In genomic region chr4:123246221-123246620, GRCm38 (mm10) we compare ENCODE assay signal across 29 mouse cellular contexts. TPM values are rescaled to one million over a fixed set of nuclear protein-coding genes. Genes with fewer than 3 reads are reported as not detected.
DNase-seq lines count a peak whose midpoint lies in the region; ATAC-seq and TF ChIP-seq lines count a peak whose summit lies in the region.
"Had no signal": no experiment of that assay in that cellular context is flagged by ENCODE, and none has a peak within 500 bp of the region (broad histone marks: within the 10 kb centered on the region; RNA-seq: fewer than 3 reads in every experiment).

No protein-coding gene starts in this region.

- no peaks in the 10 kb centered on the region for H3K27me3 ChIP-seq in heart, embryonic 14.5 days (ENCODE audit: control insufficient read depth, insufficient read depth, low read length)
- peaks cover 11% of the 10 kb centered on the region; the same call in 1 of the 2 replicates for H3K27me3 ChIP-seq in lung, embryonic 15.5 days
- H3K27me3 ChIP-seq in heart, postnatal 0 days (ENCODE audit: control insufficient read depth, insufficient read depth, low read length), result no peaks in the 10 kb centered on the region
- H3K27me3 ChIP-seq: limb, embryonic 13.5 days had no signal

- H3K4me3 ChIP-seq in heart, embryonic 14.5 days (ENCODE audit: control insufficient read depth in 1 of 2, insufficient read depth in 1 of 2, low read depth in 1 of 2, low read length in 2 of 2), result no peak overlapping the region
- H3K4me3 ChIP-seq in lung, embryonic 15.5 days, result no peak overlapping the region
- no peak overlapping the region for H3K4me3 ChIP-seq in lung, adult 2 months (replicated peaks; ENCODE audit: extremely low read depth, low read depth, low read length)
- no peak overlapping the region for H3K4me3 ChIP-seq in heart, postnatal 0 days (ENCODE audit: low read depth, low read length)
- H3K4me3 ChIP-seq: layer of hippocampus, adult 2 months; limb, embryonic 13.5 days; liver, embryonic 12.5 days; midbrain, embryonic 10.5 days had no signal

- peaks cover 8% of the 10 kb centered on the region; the same call in 1 of the 2 replicates for H3K36me3 ChIP-seq in heart, embryonic 14.5 days (ENCODE audit: control insufficient read depth, insufficient read depth, low read length)
- H3K36me3 ChIP-seq in lung, embryonic 15.5 days, result no peaks in the 10 kb centered on the region
- no peaks in the 10 kb centered on the region for H3K36me3 ChIP-seq in heart, postnatal 0 days (replicated peaks; ENCODE audit: control insufficient read depth, insufficient read depth, low read length)
- H3K36me3 ChIP-seq: limb, embryonic 13.5 days; liver, embryonic 12.5 days; midbrain, embryonic 10.5 days had no signal

- ATAC-seq in heart, embryonic 14.5 days (ENCODE audit: insufficient number of reproducible peaks, insufficient read depth, low FRiP score, low read depth), result no peak
- ATAC-seq in lung, embryonic 15.5 days (ENCODE audit: borderline replicate concordance, extremely low read depth, low FRiP score, low TSS enrichment), result no peak
- no peak for ATAC-seq in heart, postnatal 0 days (ENCODE audit: insufficient read depth, low read depth)
- no peak for ATAC-seq in megakaryocyte progenitor cell, adult 5-6 weeks (replicated peaks; ENCODE audit: poor library complexity)
- ATAC-seq: forebrain, embryonic 14.5 days; inflammation-experienced regulatory T-cells, adult 6 months; liver, embryonic 12.5 days; midbrain, embryonic 16.5 days had no signal

- peak overlapping the region; percentile 95 for H3K27ac ChIP-seq in heart, embryonic 14.5 days (replicated peaks in 1 of 2; ENCODE audit: control insufficient read depth in 1 of 2, insufficient read depth in 1 of 2, low read depth in 2 of 2, low read length in 2 of 2)
- H3K27ac ChIP-seq in lung, embryonic 15.5 days, result peak overlapping the region; percentile 55; the same call in 1 of the 2 replicates
- peak overlapping the region; percentile 92 for H3K27ac ChIP-seq in heart, postnatal 0 days (ENCODE audit: low read depth)
- H3K27ac ChIP-seq: hindbrain, embryonic 14.5 days; limb, embryonic 13.5 days; liver, embryonic 12.5 days; midbrain, embryonic 10.5 days had no signal

- intact Hi-C loops in heart, postnatal 14 days (cut with DNase I), result no loop called here

- no peak overlapping the region for H3K9ac ChIP-seq in heart, embryonic 14.5 days (ENCODE audit: low read length)
- no peak overlapping the region for H3K9ac ChIP-seq in lung, embryonic 15.5 days
- no peak overlapping the region for H3K9ac ChIP-seq in heart, postnatal 0 days (replicated peaks; ENCODE audit: low read depth, low read length)
- H3K9ac ChIP-seq: hindbrain, embryonic 14.5 days; limb, embryonic 13.5 days; liver, embryonic 12.5 days; lung, embryonic 14.5 days had no signal

- 76% methylated on average over 7 of the region's 7 CpGs for WGBS in heart, embryonic 14.5 days
- 78% methylated on average over 7 of the region's 7 CpGs for WGBS in lung, embryonic 15.5 days
- 74% methylated on average over 7 of the region's 7 CpGs for WGBS in lung, adult 2 months
- 81% methylated on average over 7 of the region's 7 CpGs for WGBS in heart, postnatal 0 days

- no peaks in the 10 kb centered on the region for H3K9me3 ChIP-seq in heart, embryonic 14.5 days (ENCODE audit: control insufficient read depth, low read length)
- no peaks in the 10 kb centered on the region for H3K9me3 ChIP-seq in lung, embryonic 15.5 days
- no peaks in the 10 kb centered on the region for H3K9me3 ChIP-seq in heart, postnatal 0 days (replicated peaks; ENCODE audit: control insufficient read depth, low read length)
- H3K9me3 ChIP-seq: limb, embryonic 13.5 days; liver, embryonic 12.5 days; midbrain, embryonic 10.5 days had no signal

- no peak for TF ChIP-seq CTCF in lung, adult 2 months (IDR thresholded peaks at IDR 0.05; ENCODE audit: insufficient read depth, low read length)
- TF ChIP-seq CTCF in heart, postnatal 0 days (IDR thresholded peaks at IDR 0.05; ENCODE audit: low read depth), result no peak

- H3K4me2 ChIP-seq in heart, embryonic 14.5 days (ENCODE audit: low read length), result no peak overlapping the region
- H3K4me2 ChIP-seq in lung, embryonic 15.5 days, result no peak overlapping the region
- H3K4me2 ChIP-seq in heart, postnatal 0 days (ENCODE audit: low read depth, low read length), result no peak overlapping the region
- H3K4me2 ChIP-seq: hindbrain, embryonic 14.5 days; limb, embryonic 13.5 days; liver, embryonic 12.5 days; lung, embryonic 14.5 days had no signal

- no peak for TF ChIP-seq EP300 in heart, postnatal 0 days (IDR thresholded peaks at IDR 0.05; ENCODE audit: low read depth)

- H3K4me1 ChIP-seq in heart, embryonic 14.5 days (ENCODE audit: control insufficient read depth in 2 of 2, insufficient read depth in 2 of 2, low read length in 2 of 2), result peaks cover 34 to 38% of the 10 kb centered on the region in 2 experiments
- H3K4me1 ChIP-seq in lung, embryonic 15.5 days, result peaks cover 34% of the 10 kb centered on the region
- no peaks in the 10 kb centered on the region; the same call in 1 of the 2 replicates for H3K4me1 ChIP-seq in lung, adult 2 months (ENCODE audit: control insufficient read depth, insufficient read depth, low read length)
- peaks cover 31% of the 10 kb centered on the region for H3K4me1 ChIP-seq in heart, postnatal 0 days (ENCODE audit: control insufficient read depth, insufficient read depth)
- H3K4me1 ChIP-seq: liver, embryonic 12.5 days had no signal

- DNase-seq in heart, adult 11 months, result peak; percentile 92
- no peak for DNase-seq in heart, adult 18-20 months
- no peak for DNase-seq in heart, postnatal 14 days
- no peak for DNase-seq in lung, adult 2 months
- DNase-seq in heart, postnatal 0 days (ENCODE audit: low spot score), result no peak
- DNase-seq: adrenal gland, postnatal 10 days; cerebellum, adult 2 months; cerebellum, postnatal 25 days; gastrocnemius, postnatal 10 days; kidney, postnatal 10 days; layer of hippocampus, postnatal 36 days; lung, embryonic 14.5 days; lung, postnatal 36 days; thymus, postnatal 25 days had no signal

- TF ChIP-seq POLR2A in lung, adult 2 months (IDR thresholded peaks at IDR 0.05; ENCODE audit: borderline replicate concordance, extremely low read depth, low read depth, low read length), result no peak

RNA-seq across cellular contexts. Expression of gene Heyl, which starts 12.9 kb away (rescaled TPM):
- 10 to 100 TPM in 1 of 2 experiments, 1 to 10 TPM in 1; 8.9 to 11.2 TPM for total RNA-seq in heart, adult 18-20 months (2021)
- polyA plus RNA-seq in heart, embryonic 14.5 days (2014; fragmentation: Nextera tagmentation; extraction: Ambion mirVana), result 10.7 and 11.4 TPM in 2 replicates
- total RNA-seq in heart, postnatal 14 days (2021), result 10 to 100 TPM; 21.4 to 21.6 TPM
- 30.0 TPM in 2 replicates for polyA plus RNA-seq in lung, embryonic 15.5 days (2015; fragmentation: Nextera tagmentation; extraction: Ambion mirVana)
- 17.9 and 18.0 TPM in 2 replicates for polyA plus RNA-seq in lung, adult 2 months (2012; rRNA removed)
- total RNA-seq in heart, postnatal 0 days (2014; rRNA removed; ENCODE audit: low replicate concordance), result 9.0 and 12.3 TPM in 2 replicates
- polyA plus RNA-seq in heart, postnatal 0 days (2015; fragmentation: Nextera tagmentation; extraction: Ambion mirVana), result 8.9 and 9.0 TPM in 2 replicates
- not detected in 2 replicates for total RNA-seq in megakaryocyte progenitor cell, adult 5-6 weeks (2015)
- total RNA-seq in megakaryocyte progenitor cell, adult 5-6 weeks (2017), result not detected in 2 replicates
- total RNA-seq: granulocyte monocyte progenitor cell, adult 5-6 weeks had no signal

RNA-seq across cellular contexts. Expression of gene Pabpc4, which starts 15.9 kb away (rescaled TPM):
- 100 to 1,000 TPM; 336 to 356 TPM for total RNA-seq in heart, adult 18-20 months (2021)
- 63.0 and 80.2 TPM in 2 replicates for polyA plus RNA-seq in heart, embryonic 14.5 days (2014; fragmentation: Nextera tagmentation; extraction: Ambion mirVana)
- total RNA-seq in heart, postnatal 14 days (2021), result 100 to 1,000 TPM; 255 to 289 TPM
- 32.8 and 37.2 TPM in 2 replicates for polyA plus RNA-seq in lung, embryonic 15.5 days (2015; fragmentation: Nextera tagmentation; extraction: Ambion mirVana)
- 60.3 and 65.4 TPM in 2 replicates for polyA plus RNA-seq in lung, adult 2 months (2012; rRNA removed)
- 350 and 355 TPM in 2 replicates for total RNA-seq in heart, postnatal 0 days (2014; rRNA removed; ENCODE audit: low replicate concordance)
- polyA plus RNA-seq in heart, postnatal 0 days (2015; fragmentation: Nextera tagmentation; extraction: Ambion mirVana), result 54.6 and 55.3 TPM in 2 replicates
- 141 and 168 TPM in 2 replicates for total RNA-seq in megakaryocyte progenitor cell, adult 5-6 weeks (2015)
- 118 and 136 TPM in 2 replicates for total RNA-seq in megakaryocyte progenitor cell, adult 5-6 weeks (2017)

RNA-seq across cellular contexts. Expression of gene Nt5c1a, which starts 44.9 kb away (rescaled TPM):
- 10 to 100 TPM; 50.8 to 64.1 TPM for total RNA-seq in heart, adult 18-20 months (2021)
- 1.7 and 2.1 TPM in 2 replicates for polyA plus RNA-seq in heart, embryonic 14.5 days (2014; fragmentation: Nextera tagmentation; extraction: Ambion mirVana)
- 10 to 100 TPM; 37.2 to 47.6 TPM for total RNA-seq in heart, postnatal 14 days (2021)
- not detected in 2 replicates for polyA plus RNA-seq in lung, embryonic 15.5 days (2015; fragmentation: Nextera tagmentation; extraction: Ambion mirVana)
- polyA plus RNA-seq in lung, adult 2 months (2012; rRNA removed), result 0.69 and 0.77 TPM in 2 replicates
- total RNA-seq in heart, postnatal 0 days (2014; rRNA removed; ENCODE audit: low replicate concordance), result 3.4 and 14.6 TPM in 2 replicates
- 1.7 and 2.4 TPM in 2 replicates for polyA plus RNA-seq in heart, postnatal 0 days (2015; fragmentation: Nextera tagmentation; extraction: Ambion mirVana)
- total RNA-seq in megakaryocyte progenitor cell, adult 5-6 weeks (2015), result not detected in 2 replicates
- total RNA-seq in megakaryocyte progenitor cell, adult 5-6 weeks (2017), result 0.88 TPM in 1 of 2 replicates, not detected in the other
- total RNA-seq: granulocyte monocyte progenitor cell, adult 5-6 weeks had no signal
- polyA plus RNA-seq: embryonic facial prominence, embryonic 14.5 days; forebrain, embryonic 14.5 days; hindbrain, embryonic 14.5 days; inflammation-experienced regulatory T-cells, adult 6 months; limb, embryonic 13.5 days; liver, embryonic 12.5 days; lung, embryonic 14.5 days; midbrain, embryonic 10.5 days; neural tube, embryonic 14.5 days; spleen, adult 2 months had no signal

Comparison
In these comparisons a context has a peak if more than half of its experiments do, and no peak if none do; other contexts are left out.
1. RNA of gene Heyl, which starts 12.9 kb away (total RNA-seq): 21.4 to 21.6 TPM in heart, postnatal 14 days, 9.0 to 12.3 TPM in heart, postnatal 0 days and 8.9 to 11.2 TPM in heart, adult 18-20 months; not detected in megakaryocyte progenitor cell, adult 5-6 weeks; every median in the first group is over 4 times any median in the second.
2. Peak in every context shown above with its lines, with median percentiles within 50 percentile points of each other: H3K27ac ChIP-seq.